Mouse (Mus musculus) adrenal gland, postnatal 4 days (tissue): ENCODE results near the gene Creb3l4. TPM values are rescaled to one million over a fixed set of nuclear protein-coding genes. Genes with fewer than 3 reads are reported as not detected.
"Not testable (repeated sequence)": the region's sequence is repeated elsewhere in the genome, so short reads cannot be mapped to it uniquely, and the experiment has no call there.

ENCODE experiments used
- DNase-seq, 2 experiments: peaks; one replicate each; pipeline ENCODE4 v3.0.0; 2021 to 2022; ENCODE audit warnings: low spot score in 2 of 2, mixed read lengths in 2 of 2
- long read RNA-seq, 2 experiments: library from polyadenylated mRNA; stranded (forward); transcript quantifications; one replicate each; pipeline ENCODE4 v2.0.0; 2021
- total RNA-seq, 2 experiments: library from RNA; stranded (reverse); gene quantifications; 2 replicates each; pipeline ENCODE4 v1.2.3; 2021

Gene Creb3l4
- under 1 TPM; 0.87 to 0.98 TPM for total RNA-seq
- long read RNA-seq, experiment 1, partial matches to known transcripts: 0 of 1 reads
- long read RNA-seq, experiment 1, other reads (novel, unspliced or antisense): 1 of 1 reads
- long read RNA-seq, experiment 2, partial matches to known transcripts: 0 of 2 reads
- long read RNA-seq, experiment 2, other reads (novel, unspliced or antisense): 0 of 2 reads

DNA sequence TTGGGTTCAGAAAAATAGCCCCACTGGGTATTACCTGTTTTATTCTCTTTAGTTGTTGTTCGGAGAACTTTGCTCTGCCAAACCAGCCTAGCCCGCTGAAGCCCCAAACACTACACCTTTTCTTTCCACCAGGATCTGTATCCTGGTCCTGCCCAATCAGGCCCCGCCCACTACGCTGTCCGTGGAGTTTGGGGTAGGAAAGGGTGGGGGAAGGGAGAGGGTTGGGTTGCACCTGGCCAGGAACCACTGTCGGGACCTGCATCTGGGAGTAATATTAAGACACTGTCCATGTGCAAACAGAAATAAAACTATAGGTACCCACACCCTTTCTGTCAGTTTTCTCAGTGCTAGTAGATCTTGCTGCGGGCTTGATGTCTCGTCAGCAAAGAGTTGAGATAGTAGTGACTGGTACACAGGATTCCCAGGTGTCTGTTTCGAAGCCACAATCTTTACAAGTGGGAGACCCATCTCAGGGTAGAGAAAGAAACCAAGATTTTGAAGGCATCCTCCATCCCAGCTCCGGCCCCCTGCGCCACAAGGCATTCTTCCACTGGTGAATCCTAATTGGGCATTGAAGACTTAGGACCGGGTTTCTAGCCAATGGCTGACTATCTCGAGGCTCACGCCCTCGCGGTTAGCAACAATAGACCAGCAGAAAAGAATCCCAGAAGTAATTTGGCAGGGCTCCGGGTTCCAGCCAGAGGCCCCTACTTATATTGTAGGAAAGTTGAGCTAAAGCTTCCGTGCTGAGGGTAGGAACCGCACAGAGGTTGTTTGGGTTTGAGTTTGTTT lies at the start of gene Creb3l4:
Gene Creb3l4, minus strand, starts transcription at position 529 of the 792 bp plus-strand sequence.
- DNase-seq: no peak

- DNase-seq: peak; percentile 91 to 96
Observed at GRCm38 (mm10) chr3:90292345-90293275, 49.3 kb upstream of the Creb3l4 start, which contains the start of gene Gatad2b. TSS of gene Gatad2b (plus strand) at chr3:90293178.

GRCm38 (mm10) chr3:90291982-90292344 lies 48.7 kb upstream of the Creb3l4 start:
- no peak for DNase-seq

DNA sequence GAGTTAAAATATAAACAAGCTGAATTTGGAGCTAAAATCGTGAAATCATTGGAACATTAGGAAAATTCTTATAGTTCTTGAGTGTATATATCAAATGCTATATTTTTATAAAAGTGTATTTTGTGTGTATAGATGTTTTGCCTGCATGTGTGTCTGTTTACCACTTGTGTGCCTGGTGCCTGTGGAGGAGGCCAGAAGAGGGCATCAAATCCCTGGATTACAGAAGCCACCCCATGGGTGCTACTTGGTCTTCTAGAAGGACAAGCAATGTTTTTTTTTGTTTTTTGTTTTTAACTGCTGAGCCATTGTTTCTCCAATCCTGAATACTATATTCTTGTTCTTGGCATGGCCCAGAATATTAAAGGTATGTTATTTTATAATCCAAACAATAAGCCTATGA lies 47.3 kb upstream of the Creb3l4 start:
- no peak for DNase-seq

GRCm38 (mm10) chr3:90289403-90289802 lies 46.1 kb upstream of the Creb3l4 start:
- not testable (repeated sequence) for DNase-seq

DNA sequence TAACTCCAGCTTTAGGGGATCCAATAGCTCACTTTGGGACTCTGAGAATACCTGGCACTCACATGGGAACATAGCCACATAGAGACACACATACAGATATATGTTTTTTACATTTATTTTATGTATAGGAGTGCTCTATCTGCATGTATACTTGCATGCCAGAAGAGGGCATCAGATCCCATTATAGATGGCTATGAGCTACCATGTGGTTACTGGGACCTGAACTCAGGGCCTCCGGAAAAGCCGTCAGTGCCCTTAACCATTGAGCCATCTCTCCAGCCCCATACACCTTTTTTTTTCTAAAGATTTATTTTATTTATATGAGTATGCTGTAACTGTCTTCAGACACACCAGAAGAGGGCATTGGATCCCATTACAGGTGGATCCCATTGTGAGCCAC lies 40.8 kb upstream of the Creb3l4 start:
- no peak for DNase-seq

DNA sequence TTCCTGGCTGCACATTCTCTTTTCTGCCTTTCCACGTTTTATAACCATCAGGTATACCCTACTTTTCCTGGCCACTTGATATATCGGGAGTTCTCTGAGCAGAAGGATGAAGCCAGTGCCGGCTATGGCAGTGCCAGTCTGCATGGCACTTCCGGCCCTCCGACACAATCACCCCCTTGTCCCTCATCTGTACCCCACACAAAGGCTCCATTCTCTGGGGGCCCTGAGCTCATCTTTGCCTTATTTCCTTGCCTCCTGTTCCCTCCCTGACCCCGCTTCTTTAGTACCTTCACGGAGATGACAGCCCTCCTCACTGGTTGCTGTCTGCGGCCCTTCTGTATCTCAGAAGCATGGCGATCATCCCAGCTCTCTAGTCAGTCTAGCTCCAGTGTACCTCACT lies 37.4 kb upstream of the Creb3l4 start:
- no peak for DNase-seq

DNA sequence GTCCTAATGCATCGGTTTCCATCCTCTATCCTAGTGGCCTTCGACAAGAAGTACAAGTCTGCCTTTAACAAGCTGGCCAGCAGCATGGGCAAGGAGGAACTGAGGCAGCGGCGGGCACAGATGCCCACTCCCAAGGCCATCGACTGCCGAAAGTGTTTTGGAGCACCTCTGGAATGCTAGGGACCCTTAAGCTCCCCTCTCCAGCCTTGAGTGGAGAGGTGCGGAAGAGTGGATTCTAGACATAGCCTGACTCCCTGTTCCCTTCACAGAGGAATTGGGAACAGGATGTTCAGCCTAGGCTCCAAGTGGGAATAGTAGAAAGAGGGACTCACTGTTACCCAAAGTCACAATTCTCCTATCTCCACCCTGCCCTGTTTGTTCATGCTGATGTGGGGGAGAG lies 36.4 kb upstream of the Creb3l4 start:
- DNase-seq: no peak

- DNase-seq: no peak
Observed at GRCm38 (mm10) chr3:90279216-90279615, 35.9 kb upstream of the Creb3l4 start.

GRCm38 (mm10) chr3:90278211-90278610 lies 34.9 kb upstream of the Creb3l4 start:
- DNase-seq: no peak

- no peak for DNase-seq
Observed at GRCm38 (mm10) chr3:90277793-90278192, 34.5 kb upstream of the Creb3l4 start.

GRCm38 (mm10) chr3:90276858-90277257 lies 33.5 kb upstream of the Creb3l4 start:
- DNase-seq: no peak

GRCm38 (mm10) chr3:90275286-90275685 lies 32.0 kb upstream of the Creb3l4 start:
- DNase-seq: no peak

DNA sequence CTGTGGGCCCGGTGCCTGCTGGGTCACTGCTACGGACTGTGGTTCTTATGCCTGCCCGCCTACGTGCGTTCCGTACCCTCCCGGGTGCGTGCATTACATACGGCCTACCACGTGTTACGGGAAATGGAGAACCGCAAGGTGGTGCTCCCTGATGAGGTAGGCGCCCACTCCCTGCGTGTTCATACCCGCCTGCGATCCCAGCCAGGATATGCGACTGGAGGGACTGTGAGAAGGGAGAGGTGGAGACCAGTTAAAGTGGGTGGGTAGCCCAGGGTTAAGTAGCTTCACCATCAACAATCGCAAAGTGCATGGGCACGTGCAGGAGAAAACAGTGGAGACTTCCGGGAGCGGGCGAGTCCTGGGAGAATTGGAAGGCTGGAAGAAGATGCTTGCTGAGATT lies 30.5 kb upstream of the Creb3l4 start:
- no peak for DNase-seq

- no peak for DNase-seq
Observed at GRCm38 (mm10) chr3:90272170-90272569, 28.9 kb upstream of the Creb3l4 start.

- no peak for DNase-seq
Observed at GRCm38 (mm10) chr3:90270784-90271183, 27.5 kb upstream of the Creb3l4 start.

GRCm38 (mm10) chr3:90268971-90269370 lies 25.7 kb upstream of the Creb3l4 start:
- DNase-seq: no peak

- no peak for DNase-seq
Observed at GRCm38 (mm10) chr3:90268190-90268589, 24.9 kb upstream of the Creb3l4 start.

GRCm38 (mm10) chr3:90266901-90267775 lies 23.8 kb upstream of the Creb3l4 start:
- DNase-seq: no peak

GRCm38 (mm10) chr3:90265932-90266741 lies 22.8 kb upstream of the Creb3l4 start:
- no peak for DNase-seq
